Mouse (Mus musculus) cerebellum, postnatal 36 days (tissue): ENCODE results near the gene Hoxc6.

ENCODE experiments used
- DNase-seq, 2 experiments: peaks; one replicate each; pipeline ENCODE4 v3.0.0; 2021 to 2022; ENCODE audit warnings: mixed read lengths in 2 of 2

Gene Hoxc6

DNA sequence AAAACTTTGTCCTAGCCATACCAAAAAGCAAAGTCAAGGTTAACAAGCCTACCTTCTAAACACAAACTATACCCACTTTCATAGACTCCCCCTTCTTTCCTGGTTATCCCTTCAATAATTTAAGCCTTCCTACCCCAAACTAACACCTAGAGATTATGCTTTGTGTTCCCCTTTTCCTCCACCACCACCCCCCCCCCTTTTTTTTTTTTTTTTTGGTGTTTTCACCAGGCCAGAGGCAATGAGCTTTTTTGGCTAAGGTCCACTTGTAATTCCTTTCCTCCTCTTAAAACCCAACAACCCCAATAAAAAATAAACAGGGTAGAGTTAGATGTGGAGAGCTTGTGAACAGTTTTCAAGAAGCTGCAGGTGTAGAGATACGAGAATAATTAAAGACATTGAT, 28.8 kb upstream of the Hoxc6 start:
- DNase-seq: no peak

- no peak for DNase-seq
These were observed 27.3 kb upstream of the Hoxc6 start for GRCm38 (mm10) chr15:102970740-102971139.

- DNase-seq: no peak
These were observed 25.8 kb upstream of the Hoxc6 start for GRCm38 (mm10) chr15:102972254-102972653.

DNA sequence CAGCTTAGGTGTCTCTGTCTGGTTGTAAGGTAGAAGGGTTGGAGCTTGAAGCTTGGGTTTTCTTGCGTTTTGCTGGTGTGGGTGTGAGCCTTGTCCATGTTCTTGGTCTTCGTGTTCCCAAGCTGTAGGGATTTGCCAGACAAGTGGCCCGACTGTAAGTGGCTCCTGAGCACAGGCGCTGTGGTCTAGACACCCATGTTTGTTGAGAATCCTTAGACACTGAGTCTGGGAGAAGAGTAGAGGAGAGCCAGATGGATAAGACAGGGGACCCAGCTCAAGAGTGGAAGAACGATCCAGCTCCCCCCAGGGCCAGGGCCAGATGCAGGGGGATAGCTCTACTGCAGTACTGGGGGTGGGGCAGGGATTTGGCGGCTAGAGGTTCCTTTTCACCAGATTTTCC, 25.3 kb upstream of the Hoxc6 start:
- no peak for DNase-seq

GRCm38 (mm10) chr15:102975034-102975433, 23.0 kb upstream of the Hoxc6 start:
- no peak for DNase-seq

DNA sequence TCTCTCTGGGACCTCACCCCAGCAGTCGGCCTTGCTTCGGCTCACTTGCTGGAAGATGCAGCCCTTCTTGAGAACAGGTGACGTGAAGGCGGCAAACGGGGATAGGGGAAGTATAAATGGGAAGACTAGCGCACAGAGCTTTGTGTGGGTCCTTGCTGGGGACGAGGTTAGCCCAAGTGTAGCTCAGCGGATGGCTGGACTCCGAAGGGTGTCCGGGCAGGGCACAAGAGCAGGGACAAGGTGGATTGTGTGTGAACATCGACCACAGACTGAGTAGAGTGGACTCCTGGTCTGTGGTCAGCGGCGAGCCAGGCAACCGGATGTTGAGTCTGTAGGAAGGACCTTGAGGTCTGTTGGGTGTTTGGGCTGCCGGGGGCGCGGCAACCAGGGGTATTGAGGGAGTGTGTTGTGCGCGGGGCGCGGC, 22.4 kb upstream of the Hoxc6 start:
- no peak for DNase-seq

DNA sequence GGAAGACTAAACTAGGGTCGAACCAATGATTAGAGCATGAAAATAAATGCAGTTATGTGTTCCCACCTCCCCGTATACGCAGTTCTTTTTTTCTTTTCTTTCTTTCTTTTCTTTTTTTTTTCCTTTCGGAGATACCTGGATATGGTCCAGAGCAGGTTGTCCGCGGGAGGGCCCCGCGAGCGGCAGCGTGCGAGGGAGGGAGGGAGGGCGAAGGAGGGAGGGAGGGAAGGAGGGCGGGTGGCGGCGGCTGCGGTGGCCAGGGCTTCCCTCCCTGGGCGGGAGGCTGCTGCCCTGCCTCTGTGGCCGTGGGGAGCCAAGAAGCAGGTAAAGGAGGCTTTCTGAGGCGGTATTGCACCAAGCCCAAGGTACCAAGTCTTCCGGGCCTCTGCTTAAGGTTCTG, 21.9 kb upstream of the Hoxc6 start, which contains the start of gene Hoxc9:
Gene Hoxc9 (plus strand): TSS at position 269 of the 400 bp plus-strand sequence.
- DNase-seq: no peak

GRCm38 (mm10) chr15:102976631-102977422, 21.2 kb upstream of the Hoxc6 start:
- no peak for DNase-seq

DNA sequence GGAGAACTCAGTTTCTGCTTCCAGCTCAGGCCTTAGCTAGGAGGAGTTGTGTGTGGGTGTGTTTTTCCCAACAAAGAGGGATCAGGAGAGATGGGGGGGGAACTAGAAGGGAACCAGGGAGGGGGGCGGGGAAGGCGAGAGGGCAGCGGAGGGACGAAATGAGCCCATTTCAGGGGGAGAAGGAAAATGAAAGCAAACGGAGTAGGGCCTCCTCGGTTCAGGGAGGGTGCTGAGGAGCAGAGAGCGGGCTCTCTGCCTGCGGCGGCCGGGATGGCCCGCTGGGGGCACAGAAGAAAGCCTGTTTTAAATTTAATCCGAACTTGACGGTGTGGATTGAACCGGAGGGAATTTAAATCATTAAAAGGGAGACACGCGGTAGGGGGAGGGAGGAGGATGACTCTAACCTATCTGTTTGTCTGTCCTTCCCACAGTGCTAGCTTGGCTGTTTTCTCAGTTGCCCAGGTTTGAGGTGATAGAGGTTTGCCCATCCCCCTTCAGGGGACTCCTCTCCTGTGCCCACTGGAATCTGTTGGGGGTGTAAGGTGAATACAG, 20.6 kb upstream of the Hoxc6 start:
- no peak for DNase-seq

DNA sequence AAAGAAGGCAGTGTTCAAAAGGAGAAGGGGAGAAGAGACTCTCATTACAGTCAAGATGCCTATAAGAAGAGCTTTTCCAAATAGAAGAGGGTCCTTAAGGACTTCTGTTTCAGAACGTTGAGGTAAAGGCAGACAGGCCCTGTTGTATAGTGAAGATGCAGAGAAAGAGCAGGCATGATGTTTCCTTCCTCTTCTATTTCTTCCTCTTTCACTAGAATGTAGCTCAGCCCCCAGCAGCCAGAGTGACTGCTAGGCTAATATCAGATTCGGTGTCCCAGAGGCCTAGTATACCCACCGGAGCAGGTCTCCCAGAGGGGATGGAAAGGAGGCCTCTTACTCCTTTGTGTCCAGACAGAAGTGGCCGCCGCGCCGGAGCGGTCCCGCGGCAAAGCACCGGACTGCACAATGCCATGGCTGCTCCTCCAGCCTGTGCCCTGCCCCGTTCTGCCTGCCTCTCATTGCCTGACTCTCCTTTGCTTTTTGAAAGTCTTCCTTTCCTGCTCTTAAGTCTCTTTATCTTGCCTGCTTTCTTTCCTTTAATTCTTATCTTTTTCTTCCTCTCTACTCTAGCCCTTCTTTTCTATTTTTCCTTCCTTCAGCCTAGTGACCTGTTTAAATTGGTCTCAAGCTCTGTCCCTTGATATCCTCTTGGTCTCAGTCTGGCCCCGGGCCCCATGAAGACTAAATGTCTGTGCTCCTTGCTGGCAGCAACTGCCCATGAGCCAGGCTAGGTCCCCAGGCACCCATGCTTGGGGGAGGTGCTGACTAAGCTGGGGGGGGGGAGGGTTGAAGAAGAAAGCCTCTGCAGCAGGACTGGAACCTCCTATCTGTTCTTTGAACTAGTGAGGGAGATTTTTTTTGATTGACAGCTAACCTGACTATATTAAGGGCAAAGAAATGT, 19.2 kb upstream of the Hoxc6 start:
- no peak for DNase-seq

GRCm38 (mm10) chr15:102979936-102980335, 18.1 kb upstream of the Hoxc6 start:
- DNase-seq: no peak

DNA sequence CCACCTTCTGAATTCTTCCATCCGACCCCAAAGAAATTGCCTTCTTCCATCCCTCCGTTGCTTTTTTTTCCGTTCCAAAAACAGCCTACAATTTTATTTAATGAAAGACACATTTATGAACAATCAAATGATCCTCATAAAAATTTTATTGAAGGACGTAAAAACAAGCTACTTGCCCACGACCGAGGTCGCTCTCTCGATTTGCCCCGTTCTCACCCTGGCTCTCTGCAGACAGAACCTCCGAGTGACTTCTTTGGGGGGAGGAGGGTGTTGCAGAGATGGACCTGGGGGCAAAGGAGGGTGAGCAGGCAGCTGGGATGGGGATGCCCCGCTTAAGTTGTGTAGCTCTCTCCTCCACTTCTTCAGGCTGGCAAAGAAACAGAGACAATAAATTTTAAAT, 17.7 kb upstream of the Hoxc6 start:
- no peak for DNase-seq

GRCm38 (mm10) chr15:102980912-102981311, 17.1 kb upstream of the Hoxc6 start:
- DNase-seq: no peak

DNA sequence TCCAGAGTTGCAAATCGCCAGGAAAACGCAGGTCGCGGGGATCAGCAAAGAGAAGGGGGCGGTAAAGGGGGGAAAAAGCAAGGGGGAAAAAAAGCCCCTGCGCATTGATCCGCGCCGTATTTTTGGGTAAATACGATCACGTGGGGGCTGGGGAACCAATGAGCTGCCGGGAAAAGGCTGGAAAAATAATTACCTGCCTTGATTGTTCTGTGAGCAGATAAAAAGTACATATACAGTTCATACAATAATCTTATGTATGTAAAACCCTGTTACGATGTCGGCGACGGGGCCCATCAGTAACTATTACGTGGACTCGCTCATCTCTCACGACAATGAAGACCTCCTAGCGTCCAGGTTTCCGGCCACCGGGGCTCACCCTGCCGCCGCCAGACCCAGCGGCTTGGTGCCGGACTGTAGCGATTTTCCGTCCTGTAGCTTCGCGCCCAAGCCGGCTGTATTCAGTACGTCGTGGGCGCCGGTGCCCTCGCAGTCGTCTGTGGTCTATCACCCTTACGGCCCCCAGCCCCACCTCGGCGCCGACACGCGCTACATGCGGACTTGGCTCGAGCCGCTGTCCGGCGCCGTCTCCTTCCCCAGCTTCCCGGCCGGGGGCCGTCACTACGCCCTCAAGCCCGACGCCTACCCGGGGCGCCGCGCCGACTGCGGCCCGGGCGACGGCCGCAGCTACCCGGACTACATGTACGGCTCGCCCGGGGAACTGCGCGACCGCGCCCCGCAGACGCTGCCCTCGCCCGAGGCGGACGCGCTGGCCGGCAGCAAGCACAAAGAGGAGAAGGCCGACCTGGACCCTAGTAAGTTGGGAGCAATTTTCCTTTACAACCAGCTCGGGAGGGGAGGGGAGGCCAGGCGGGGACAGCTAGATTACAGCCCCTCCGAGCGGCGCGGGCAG, 16.4 kb upstream of the Hoxc6 start:
- no peak for DNase-seq

DNA sequence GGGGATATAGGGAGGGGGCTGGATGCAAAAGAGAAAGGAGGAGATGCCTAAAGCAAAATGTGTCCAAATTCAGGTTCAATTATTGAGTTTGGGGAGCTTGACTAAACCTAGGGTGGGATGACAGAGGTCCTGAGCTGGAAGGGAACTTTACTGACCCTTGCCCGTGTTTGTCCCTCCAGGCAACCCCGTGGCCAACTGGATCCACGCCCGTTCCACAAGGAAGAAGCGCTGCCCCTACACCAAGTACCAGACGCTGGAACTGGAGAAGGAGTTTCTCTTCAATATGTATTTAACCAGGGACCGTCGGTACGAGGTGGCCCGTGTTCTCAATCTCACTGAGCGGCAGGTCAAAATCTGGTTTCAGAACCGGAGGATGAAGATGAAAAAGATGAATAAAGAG, 14.3 kb upstream of the Hoxc6 start:
- DNase-seq: no peak

GRCm38 (mm10) chr15:102984521-102984920, 13.5 kb upstream of the Hoxc6 start:
- no peak for DNase-seq

DNA sequence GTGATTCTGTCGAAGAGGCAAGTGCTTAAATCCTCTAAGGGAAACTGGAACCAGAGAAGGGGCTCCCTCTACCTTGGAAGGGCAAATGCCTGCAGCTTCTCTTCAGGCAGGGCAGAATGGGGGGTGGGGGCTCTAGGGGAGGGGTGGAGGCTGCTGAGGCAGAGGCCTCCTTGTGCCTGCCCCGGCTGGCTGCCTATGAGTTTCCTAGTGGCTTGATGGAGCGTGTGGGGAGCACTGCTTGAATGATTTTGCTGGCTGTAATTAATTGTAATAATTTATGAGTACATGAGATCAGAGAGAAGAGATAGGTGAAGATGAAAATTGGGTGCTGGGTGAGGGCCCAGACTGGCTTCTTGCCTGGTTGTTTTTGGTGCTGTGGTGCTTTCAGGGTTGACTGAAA, 13.1 kb upstream of the Hoxc6 start:
- no peak for DNase-seq

- DNase-seq: peak; percentile 90 to 97
These were observed 10.8 kb upstream of the Hoxc6 start for GRCm38 (mm10) chr15:102987124-102987833.

DNA sequence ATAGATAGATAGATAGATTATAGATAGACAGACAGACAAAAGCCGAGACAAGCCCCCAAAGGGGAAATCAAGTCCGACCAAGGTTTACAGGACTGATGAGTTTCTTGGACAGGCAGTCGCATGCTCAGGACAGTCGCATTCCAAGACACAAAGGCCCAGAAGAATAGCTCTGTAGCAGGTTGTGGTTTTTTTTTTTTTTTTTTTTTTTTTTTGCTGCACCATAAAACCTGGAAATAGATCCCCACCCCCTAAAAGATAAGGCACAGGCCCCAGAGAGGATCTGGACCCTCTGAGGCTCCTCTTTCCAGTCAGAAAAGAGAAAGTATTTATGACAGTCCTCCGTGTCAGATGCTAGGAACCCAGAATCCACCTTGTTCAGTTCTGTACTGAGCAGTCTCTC, 10.0 kb upstream of the Hoxc6 start:
- DNase-seq: no peak

DNA sequence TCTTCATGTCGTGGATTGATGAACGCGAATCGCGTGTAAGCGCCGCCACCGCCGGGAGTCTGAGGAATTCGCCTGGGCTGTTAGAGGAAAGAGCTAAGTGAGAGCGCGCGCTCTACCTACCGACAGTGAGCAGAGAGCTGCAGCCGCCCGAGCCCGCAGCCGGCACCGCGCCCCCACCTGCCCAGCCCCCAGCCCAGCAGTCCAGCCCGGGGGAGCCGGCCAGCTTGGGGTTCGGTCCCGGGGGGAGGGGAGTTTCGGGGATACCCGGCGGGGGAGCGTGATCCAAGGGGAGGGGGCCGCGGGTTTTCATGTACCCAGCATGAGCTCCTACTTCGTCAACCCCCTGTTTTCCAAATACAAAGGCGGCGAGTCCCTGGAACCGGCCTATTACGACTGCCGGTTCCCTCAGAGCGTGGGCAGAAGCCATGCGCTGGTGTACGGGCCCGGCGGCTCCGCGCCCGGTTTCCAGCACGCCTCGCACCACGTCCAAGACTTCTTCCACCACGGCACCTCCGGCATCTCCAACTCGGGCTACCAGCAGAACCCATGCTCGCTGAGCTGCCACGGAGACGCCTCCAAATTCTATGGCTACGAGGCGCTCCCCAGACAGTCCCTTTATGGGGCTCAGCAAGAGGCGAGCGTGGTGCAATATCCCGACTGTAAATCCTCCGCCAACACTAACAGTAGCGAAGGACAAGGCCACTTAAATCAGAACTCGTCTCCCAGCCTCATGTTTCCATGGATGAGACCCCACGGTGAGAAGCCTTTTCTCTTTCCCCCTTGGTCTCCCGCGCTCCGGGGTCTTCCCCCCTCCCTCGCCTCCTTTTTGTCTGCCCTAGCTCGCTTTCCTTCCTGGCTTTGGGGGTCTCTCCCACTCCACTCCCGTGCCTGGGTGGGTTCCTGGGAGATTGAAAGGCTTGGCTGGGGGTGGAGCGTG, 7.3 kb upstream of the Hoxc6 start, which contains the start of gene Hoxc8:
Gene Hoxc8 (plus strand): TSS at position 147 of the 937 bp plus-strand sequence.
- DNase-seq: no peak

DNA sequence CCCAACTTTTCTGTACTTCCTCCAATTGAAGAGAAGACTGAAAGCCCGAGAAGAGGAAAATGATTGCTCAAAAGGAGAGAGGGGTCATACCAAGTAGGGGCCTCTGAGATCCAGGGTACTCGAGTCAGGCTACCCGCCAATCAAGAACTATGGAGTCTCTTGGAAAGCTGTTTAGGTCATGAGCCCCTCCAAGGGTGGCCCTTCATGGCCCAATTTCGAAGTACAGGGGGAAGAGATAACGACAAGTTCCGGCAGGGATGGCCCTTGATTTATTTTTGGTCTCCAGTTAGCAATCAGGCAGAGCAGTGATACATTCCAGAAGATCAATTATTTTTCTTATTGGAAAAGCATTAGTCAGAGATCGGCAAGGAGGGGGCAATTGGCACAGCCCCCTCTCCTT, 6.3 kb upstream of the Hoxc6 start:
- no peak for DNase-seq
